Mouse (Mus musculus) lung, postnatal 10 days (tissue): ENCODE measurements around the gene Qrfpr.

ENCODE experiments used
- DNase-seq: peaks from one replicate; pipeline ENCODE4 v3.0.0; 2021

Qrfpr gene

GRCm38 (mm10) chr3:36221743-36222682 is at the start of gene Qrfpr:
Gene Qrfpr (minus strand): TSS chr3:36222313.
- DNase-seq: no peak

- peak; percentile 31 for DNase-seq
Observed at GRCm38 (mm10) chr3:36263873-36264272, 41.8 kb upstream of the Qrfpr start.

- DNase-seq: no peak
Observed at GRCm38 (mm10) chr3:36263265-36263664, 41.2 kb upstream of the Qrfpr start.

GRCm38 (mm10) chr3:36250585-36250984 is 28.5 kb upstream of the Qrfpr start:
- DNase-seq: no peak

GRCm38 (mm10) chr3:36248446-36248845 is 26.3 kb upstream of the Qrfpr start:
- DNase-seq: no peak

- DNase-seq: no peak
Observed at GRCm38 (mm10) chr3:36229941-36230340, 7.8 kb upstream of the Qrfpr start.

- no peak for DNase-seq
Observed at GRCm38 (mm10) chr3:36227246-36227645, 5.1 kb upstream of the Qrfpr start.

GRCm38 (mm10) chr3:36223361-36223760 is 1.2 kb upstream of the Qrfpr start:
- DNase-seq: no peak

- no peak for DNase-seq
Observed at GRCm38 (mm10) chr3:36212758-36213157, 9.4 kb downstream of the Qrfpr start.

GRCm38 (mm10) chr3:36210939-36211338 is 11.2 kb downstream of the Qrfpr start:
- DNase-seq: peak; percentile 10

GRCm38 (mm10) chr3:36209776-36210555 is 12.1 kb downstream of the Qrfpr start:
- DNase-seq: peak; percentile 56

GRCm38 (mm10) chr3:36207520-36208264 is 14.4 kb downstream of the Qrfpr start:
- DNase-seq: no peak

GRCm38 (mm10) chr3:36202932-36203331 is 19.2 kb downstream of the Qrfpr start:
- DNase-seq: peak; percentile 28

- DNase-seq: no peak
Observed at GRCm38 (mm10) chr3:36201098-36201497, 21.0 kb downstream of the Qrfpr start.

GRCm38 (mm10) chr3:36189243-36189642 is 32.9 kb downstream of the Qrfpr start:
- DNase-seq: no peak

- DNase-seq: no peak
Observed at GRCm38 (mm10) chr3:36186510-36186909, 35.6 kb downstream of the Qrfpr start.

GRCm38 (mm10) chr3:36181519-36181918 is 40.6 kb downstream of the Qrfpr start:
- DNase-seq: peak; percentile 62

- DNase-seq: no peak
Observed at GRCm38 (mm10) chr3:36173761-36174160, 48.4 kb downstream of the Qrfpr start.

GRCm38 (mm10) chr3:36171348-36171747 is 50.8 kb downstream of the Qrfpr start:
- DNase-seq: no peak

GRCm38 (mm10) chr3:36170670-36171210 is 51.4 kb downstream of the Qrfpr start:
- no peak for DNase-seq

GRCm38 (mm10) chr3:36155268-36155667 is 66.8 kb downstream of the Qrfpr start:
- peak; percentile 17 for DNase-seq

- peak; percentile 96 for DNase-seq
Observed at GRCm38 (mm10) chr3:36150934-36151686, 71.0 kb downstream of the Qrfpr start, which contains the start of gene D3Ertd254e. Gene D3Ertd254e (plus strand): TSS chr3:36151017.
